Mouse (Mus musculus) cerebral cortex, adult 2 months (tissue): Measurements from ENCODE around the gene Apela.

ENCODE experiments used
- WGBS: fragments of 180-500 bp; shearing (Covaris S2); methylation state at CpG from one replicate; pipeline ENCODE4 v1.1.7; 2018; 5-methylcytosine and 5-hydroxymethylcytosine counted together

Apela gene

DNA sequence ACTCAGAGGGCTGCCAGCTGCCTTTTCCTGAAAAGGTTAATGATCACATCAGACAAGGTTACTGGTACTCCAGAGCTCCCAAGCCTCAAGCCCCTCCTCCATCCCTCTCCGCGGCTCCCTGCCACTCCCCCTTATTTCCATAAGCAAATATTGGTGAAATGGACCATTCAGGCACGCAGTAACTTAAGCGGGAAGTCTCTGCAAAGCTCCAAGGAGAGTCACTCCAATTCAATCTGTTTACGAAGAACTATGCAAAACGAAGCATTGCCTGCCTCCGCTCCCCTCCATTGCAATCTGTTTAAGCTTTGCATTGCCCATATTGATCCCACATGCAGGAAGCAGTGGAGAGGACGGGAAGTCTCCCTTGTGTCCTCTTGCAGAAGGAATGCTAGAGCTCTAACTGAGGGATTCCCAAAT is at the start of gene Apela:
Apela (minus strand) TSS at position 220 of the 417 bp plus-strand sequence.
- WGBS = 1% methylated on average over 8 of the region's 8 CpGs

DNA sequence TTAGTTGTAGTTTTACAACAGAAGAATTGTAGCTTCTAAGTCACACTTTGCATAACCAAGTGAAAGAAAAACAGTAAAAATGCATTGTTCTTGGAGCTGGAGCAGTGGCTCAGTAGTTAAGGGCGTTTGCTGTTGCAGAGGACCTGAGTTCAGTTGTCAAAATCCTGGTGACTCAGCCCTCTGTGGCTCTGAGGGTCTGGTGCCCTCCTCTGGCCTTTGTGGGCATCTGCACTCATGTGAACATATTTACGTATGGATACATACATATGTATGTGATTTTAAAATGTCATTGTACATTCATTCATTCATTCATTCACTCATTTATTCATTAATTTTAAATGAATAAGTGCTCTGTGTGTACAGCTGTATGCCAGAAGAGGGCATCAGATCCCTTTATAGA is 48.5 kb upstream of the Apela start:
- WGBS = 82% methylated on average over 2 of the region's 2 CpGs

- WGBS = 67% methylated on average over 9 of the region's 9 CpGs
Measured at GRCm38 (mm10) chr8:65080731-65081130, 43.6 kb upstream of the Apela start.

GRCm38 (mm10) chr8:65074733-65075132 is 37.6 kb upstream of the Apela start, which contains the start of gene Gm10663:
TSS of gene Gm10663 (plus strand) at chr8:65075033.
- 98% methylated on average over 2 of the region's 2 CpGs for WGBS

- 71% methylated on average over 4 of the region's 4 CpGs for WGBS
Measured at GRCm38 (mm10) chr8:65070996-65071395, 33.9 kb upstream of the Apela start.

- 54% methylated on average over 4 of the region's 4 CpGs for WGBS
Measured at GRCm38 (mm10) chr8:65068473-65068819, 31.3 kb upstream of the Apela start.

GRCm38 (mm10) chr8:65067694-65068472 is 30.7 kb upstream of the Apela start:
- 56% methylated on average over 10 of the region's 10 CpGs for WGBS

DNA sequence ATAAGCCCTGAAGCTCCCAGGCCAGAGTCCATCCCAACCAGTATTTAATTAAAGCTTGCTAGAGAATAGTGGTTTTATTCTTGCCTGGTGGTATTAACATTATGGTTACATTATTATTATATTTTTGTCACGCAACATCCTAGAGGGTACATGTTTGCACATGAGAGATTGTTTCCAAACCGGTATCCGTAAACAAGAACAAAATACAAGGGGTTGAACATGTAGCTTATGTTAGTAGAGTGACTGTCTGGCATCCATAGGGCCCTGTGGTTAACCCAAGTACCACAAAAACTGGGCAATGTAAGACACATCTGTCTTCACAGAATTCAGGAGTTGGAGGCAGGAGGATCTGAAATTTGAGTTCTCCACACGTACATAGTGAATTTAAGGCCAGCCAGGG is 29.9 kb upstream of the Apela start:
- 96% methylated on average over 4 of the region's 4 CpGs for WGBS

DNA sequence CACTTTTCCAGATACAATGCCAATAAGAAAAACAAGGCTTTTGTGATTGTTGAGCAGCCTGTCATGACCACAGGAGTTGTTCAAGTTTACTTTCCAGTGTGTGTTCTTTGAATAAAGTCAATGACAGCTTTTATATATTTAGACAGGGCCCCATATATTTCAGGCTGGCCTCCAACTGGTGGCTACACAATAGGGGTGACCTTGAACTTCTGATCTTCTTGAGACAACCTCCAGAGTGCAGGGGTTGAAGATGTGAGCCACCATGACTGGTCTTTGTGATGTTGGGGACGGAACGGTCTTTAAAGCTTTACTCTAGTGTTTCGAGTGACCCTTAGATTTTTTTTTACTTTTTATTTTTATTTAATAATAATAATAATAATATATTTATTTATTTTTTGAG is 28.5 kb upstream of the Apela start:
- WGBS = 98% methylated on average over 3 of the region's 3 CpGs

DNA sequence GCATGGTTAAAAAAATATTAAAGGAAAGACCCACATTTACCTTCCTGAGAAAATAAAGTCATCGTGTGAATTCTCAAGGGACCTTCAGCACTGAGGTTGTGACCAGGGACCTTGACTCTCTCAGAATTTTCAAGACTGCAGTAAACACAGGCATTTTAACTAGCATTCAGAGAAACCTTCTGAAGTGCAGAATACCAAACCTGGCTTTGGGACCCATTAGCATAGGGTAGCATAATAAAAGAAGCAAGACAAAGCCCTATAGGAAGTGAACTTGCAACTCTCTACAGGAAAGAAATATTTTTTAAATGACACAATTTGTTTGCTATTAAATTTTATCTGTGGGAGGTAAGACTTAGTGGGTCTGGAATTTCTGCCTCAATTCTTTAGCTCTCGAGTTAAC is 26.9 kb upstream of the Apela start:
- WGBS = 72% methylated on average over 2 of the region's 2 CpGs

- WGBS = 90% methylated on average over 4 of the region's 4 CpGs
Measured at GRCm38 (mm10) chr8:65062195-65062594, 25.1 kb upstream of the Apela start.

- 94% methylated on average over 4 of the region's 4 CpGs for WGBS
Measured at GRCm38 (mm10) chr8:65056722-65057121, 19.6 kb upstream of the Apela start.

- WGBS = 73% methylated on average over 5 of the region's 5 CpGs
Measured at GRCm38 (mm10) chr8:65053968-65054367, 16.8 kb upstream of the Apela start.

DNA sequence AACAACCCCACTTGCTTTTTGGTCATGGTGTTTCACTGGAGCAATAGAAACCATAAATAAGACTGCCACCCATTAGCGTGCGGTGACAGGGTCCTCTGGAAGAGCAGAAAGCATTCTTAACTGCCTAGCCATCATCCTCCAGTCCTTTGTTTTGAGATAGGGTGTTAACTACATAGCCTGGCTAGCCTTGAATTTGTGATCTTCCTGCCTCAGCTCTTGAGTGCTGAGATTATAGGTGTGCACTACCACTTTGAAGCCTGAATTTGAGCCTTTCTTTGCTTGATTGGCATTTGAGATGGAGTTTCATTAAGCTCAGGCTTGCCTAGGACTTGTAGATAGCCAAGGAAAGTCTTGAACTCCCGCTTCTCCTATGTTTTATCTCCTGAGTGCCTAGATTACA is 16.4 kb upstream of the Apela start:
- WGBS = 98% methylated on average over 3 of the region's 3 CpGs

- 89% methylated on average over 4 of the region's 4 CpGs for WGBS
Measured at GRCm38 (mm10) chr8:65047801-65048200, 10.7 kb upstream of the Apela start.

- 95% methylated on average over 4 of the region's 4 CpGs for WGBS
Measured at GRCm38 (mm10) chr8:65047193-65047592, 10.1 kb upstream of the Apela start.

DNA sequence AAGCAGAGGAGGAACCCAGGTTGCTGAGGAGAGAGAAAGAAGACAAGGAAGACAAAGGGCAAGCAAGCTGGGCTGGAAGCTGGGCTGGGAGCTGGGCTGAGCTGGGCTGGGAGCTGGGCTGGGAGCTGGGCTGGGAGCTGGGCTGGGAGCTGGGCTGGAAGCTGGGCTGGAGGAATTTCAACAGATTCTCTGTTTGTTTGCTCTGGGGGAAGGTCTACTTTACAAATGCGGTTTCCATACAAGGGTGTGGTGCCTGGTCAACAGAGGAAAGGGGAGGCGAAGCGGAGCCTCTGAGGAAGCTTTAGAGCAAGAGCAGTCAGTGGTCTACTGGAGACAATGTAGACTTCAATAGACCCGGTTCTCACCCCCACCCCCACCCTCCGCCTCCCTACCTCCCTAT is 9.4 kb upstream of the Apela start:
- WGBS = 53% methylated on average over 5 of the region's 5 CpGs

DNA sequence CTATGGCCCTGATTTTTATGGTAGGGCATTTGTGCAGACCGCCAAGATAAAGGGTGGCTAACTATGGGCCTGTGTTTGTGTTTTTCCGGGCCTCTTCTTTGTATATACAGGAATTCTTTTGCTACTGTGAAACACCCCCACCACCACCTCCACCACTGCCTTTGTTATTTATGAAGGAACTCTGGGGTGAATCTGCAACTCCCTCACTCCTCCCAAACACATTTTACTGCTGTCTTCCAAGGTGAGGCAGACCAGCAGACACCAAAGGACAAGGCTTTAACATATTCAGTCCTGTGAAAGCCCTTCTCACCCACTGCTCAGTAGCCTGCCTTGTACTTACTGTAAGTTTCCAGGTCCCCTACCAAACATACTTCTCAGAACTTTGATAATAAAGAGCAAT is 3.0 kb downstream of the Apela start:
- 73% methylated on average over 2 of the region's 2 CpGs for WGBS

DNA sequence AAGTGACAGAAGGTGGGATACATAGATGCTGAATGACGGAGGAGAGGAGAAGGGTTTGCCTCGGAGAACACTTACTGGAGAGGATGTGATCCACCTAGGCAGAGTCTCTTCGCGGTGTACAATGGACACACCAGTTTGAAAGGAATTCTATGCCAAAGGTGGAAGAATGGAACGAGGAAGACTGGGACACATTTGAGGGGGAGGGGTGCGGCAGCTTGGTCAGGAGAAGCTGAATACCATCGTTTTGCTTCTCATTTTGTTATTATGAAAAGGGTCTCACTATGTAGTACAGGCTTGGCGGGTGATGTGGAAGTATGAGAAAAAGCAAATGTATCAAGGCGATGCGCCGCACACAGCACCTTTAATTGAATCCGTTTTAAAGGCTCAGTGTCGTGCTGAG is 4.1 kb downstream of the Apela start:
- WGBS = 89% methylated on average over 13 of the region's 13 CpGs

- 100% methylated on average over 1 of the region's 1 CpGs for WGBS
Measured at GRCm38 (mm10) chr8:65032107-65032506, 5.0 kb downstream of the Apela start.

- 81% methylated on average over 4 of the region's 4 CpGs for WGBS
Measured at GRCm38 (mm10) chr8:65030735-65031485, 6.2 kb downstream of the Apela start.

GRCm38 (mm10) chr8:65029776-65030175 is 7.4 kb downstream of the Apela start:
- WGBS = 87% methylated on average over 4 of the region's 4 CpGs
